Mouse (Mus musculus): ENCODE results near the gene Gm20388.

DNA sequence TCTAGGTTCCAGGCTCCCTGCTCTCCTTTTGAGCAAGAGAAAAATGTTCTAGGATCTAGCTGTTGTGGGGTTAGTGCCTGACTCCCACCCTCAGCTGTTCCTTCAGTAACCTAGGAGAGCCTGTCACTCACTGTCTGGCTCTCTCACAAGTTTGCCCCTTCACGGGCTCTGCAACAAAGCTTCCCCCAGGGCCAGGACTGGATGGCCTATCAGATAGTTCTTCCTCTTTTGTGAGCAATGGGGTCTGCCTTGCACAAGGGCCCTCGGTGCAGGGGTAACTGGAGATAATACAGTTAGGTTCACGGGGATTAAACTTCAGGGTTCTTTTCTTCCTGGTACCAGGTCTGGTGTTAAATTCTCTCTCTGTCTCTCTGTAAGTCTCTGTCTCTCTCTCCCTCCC is 856.0 kb downstream of the Gm20388 start:
- no peak for TF ChIP-seq CTCF (IDR thresholded peaks at IDR 0.05; ENCODE audit: control insufficient read depth, insufficient read depth, low read length)
- no peak for TF ChIP-seq POLR2A (IDR thresholded peaks at IDR 0.05; ENCODE audit: borderline replicate concordance, control insufficient read depth, low read depth, low read length)

All from bone marrow, adult 2 months (tissue).